Mouse (Mus musculus) E14TG2a.4 (cell line): ENCODE data around the gene Fam155a.

Source experiments
- H3K27me3 ChIP-seq: 2 replicates; pipeline ENCODE4 v1.6.1; 2014; ENCODE audit warnings: low read length, control low read depth; ENCODE audit not compliant: insufficient read depth
- H3K36me3 ChIP-seq: 2 replicates; pipeline ENCODE4 v1.6.1; 2014; ENCODE audit warnings: low read length, control low read depth; ENCODE audit not compliant: insufficient read depth
- H3K4me1 ChIP-seq: replicated peaks from 2 replicates; pipeline ENCODE4 v1.6.1; 2014; ENCODE audit warnings: low read depth, low read length, control low read depth
- H3K4me3 ChIP-seq: replicated peaks from 2 replicates; pipeline ENCODE4 v1.5.1; 2014; ENCODE audit warnings: mild to moderate bottlenecking, low read length
- H3K9me3 ChIP-seq: 2 replicates; pipeline ENCODE4 v1.6.1; 2014; ENCODE audit warnings: low read length, control low read depth
- CTCF ChIP-seq: conservative IDR thresholded peaks from 2 replicates; pipeline ENCODE4 v1.5.1; 2014; ENCODE audit warnings: low read length
- NANOG ChIP-seq: IDR thresholded peaks from 2 replicates; pipeline ENCODE4 v1.6.1; 2014; ENCODE audit warnings: borderline replicate concordance, low read length, mixed read lengths
- POU5F1 ChIP-seq: IDR thresholded peaks from 2 replicates; pipeline ENCODE4 v1.6.1; 2014; ENCODE audit warnings: low read length, borderline replicate concordance

Fam155a gene

DNA sequence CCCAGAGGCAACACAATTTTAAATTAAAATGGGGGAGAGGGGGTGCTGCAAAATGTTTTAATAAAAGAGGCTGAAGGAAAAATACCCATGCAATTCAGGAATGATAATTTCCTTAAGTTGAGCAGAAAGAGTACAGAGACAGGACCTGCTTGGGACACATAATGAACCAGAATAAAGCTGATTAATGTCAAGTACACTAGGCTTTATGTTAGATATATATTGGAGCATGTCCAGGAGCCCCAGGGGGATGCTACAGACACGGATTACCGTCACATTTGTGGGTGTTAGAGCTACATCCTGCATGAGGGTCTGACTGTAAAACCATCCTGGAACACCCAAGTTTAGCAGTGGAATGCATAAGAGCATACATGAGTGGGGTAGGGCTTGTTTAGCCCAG is 223.4 kb downstream of the Fam155a start:
- Histone ChIP-seq H3K4me1 (no peaks in the 10 kb centered on the region; the same call in 1 of the 2 replicates), H3K9me3 (no peaks in the 10 kb centered on the region), H3K36me3 (no peaks in the 10 kb centered on the region), H3K4me3 (no peak overlapping the region), H3K27me3 (0 out of 2 replicates have a peak, but pooled peaks cover 4% of the 10 kb centered on the region)
- TF ChIP-seq NANOG (no peak), CTCF (no peak), POU5F1 (no peak)

DNA sequence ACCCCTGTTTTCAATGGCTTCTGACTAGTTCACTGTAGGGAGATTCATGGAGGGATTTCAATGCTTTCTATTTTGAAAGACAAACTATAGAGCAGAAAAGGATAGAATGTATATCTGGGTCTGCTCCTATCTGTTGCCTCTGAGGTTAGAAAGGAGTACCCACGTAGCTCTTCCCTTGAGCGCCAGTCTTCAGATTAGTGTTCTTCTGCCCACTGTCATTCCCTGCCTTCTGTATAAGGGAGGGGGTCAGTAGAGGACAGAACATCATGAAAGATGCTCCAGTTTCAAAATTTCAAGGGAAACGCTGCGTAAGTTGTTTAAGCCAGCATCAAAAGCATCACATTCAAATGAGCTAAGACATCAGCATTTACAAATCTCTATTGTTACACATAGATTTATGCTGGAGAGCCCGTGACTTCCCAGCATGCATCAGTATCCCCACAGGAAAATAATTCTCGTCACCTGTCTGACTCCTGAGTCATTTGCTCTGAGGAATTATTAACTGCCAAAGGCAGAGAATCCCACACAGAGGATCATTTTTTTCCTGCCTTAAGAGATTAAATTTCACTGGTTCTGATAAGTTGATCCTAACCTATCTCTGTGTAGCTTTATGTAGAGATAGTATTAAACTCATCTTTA is 223.9 kb downstream of the Fam155a start:
- Histone ChIP-seq H3K4me1 (no peaks in the 10 kb centered on the region; the same call in 1 of the 2 replicates), H3K4me3 (no peak overlapping the region), H3K9me3 (no peaks in the 10 kb centered on the region), H3K27me3 (0 out of 2 replicates have a peak, but pooled peaks cover 4% of the 10 kb centered on the region), H3K36me3 (no peaks in the 10 kb centered on the region)
- TF ChIP-seq NANOG: no peak
- TF ChIP-seq CTCF: no peak
- no peak for TF ChIP-seq POU5F1

DNA sequence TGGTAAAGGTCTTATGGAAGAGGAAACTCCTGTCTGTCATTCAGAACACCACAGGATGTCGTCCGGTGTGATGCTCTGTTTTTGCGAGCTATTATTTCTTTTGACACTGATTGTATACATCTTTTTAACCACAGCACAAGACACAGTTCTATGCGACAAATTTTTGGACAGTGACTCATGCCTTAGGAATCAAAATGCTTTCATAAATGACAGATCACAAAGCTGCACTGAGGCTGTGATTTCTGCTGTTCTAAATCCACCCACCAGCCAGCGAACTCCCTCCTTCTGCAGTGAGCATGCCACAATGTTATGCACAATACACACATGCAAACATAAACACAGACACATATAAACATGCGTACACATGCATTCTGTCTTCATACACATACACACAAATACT is 224.5 kb downstream of the Fam155a start:
- no peaks in the 10 kb centered on the region; the same call in 1 of the 2 replicates for H3K4me1 ChIP-seq
- H3K36me3 ChIP-seq: no peaks in the 10 kb centered on the region
- no peak overlapping the region for H3K4me3 ChIP-seq
- H3K27me3 ChIP-seq: 0 out of 2 replicates have a peak, but pooled peaks cover 4% of the 10 kb centered on the region
- no peaks in the 10 kb centered on the region for H3K9me3 ChIP-seq
- no peak for TF ChIP-seq POU5F1
- TF ChIP-seq NANOG: no peak
- TF ChIP-seq CTCF: no peak

DNA sequence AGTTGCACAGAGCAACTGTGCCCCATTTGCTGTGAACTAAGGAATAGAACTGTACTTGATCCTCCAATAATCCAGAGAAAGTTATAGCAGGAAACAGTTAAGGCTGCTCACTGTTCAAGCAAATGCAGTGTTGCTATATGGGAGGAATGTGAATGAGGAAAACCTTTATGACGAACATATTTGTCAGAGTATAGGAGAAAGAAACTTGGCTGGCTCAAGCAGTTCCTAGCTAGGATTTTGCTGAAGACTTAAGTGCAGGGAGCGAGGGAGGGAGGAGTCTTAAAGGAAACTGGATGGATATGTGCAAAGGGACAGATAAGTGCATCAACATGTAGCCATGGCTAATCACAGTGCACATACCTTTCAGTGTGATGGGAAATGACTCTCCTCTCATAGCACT is 225.3 kb downstream of the Fam155a start:
- Histone ChIP-seq H3K27me3 (0 out of 2 replicates have a peak, but pooled peaks cover 4% of the 10 kb centered on the region), H3K4me3 (no peak overlapping the region), H3K4me1 (no peaks in the 10 kb centered on the region; the same call in 1 of the 2 replicates), H3K9me3 (no peaks in the 10 kb centered on the region), H3K36me3 (no peaks in the 10 kb centered on the region)
- no peak for TF ChIP-seq NANOG
- no peak for TF ChIP-seq CTCF
- TF ChIP-seq POU5F1: no peak

DNA sequence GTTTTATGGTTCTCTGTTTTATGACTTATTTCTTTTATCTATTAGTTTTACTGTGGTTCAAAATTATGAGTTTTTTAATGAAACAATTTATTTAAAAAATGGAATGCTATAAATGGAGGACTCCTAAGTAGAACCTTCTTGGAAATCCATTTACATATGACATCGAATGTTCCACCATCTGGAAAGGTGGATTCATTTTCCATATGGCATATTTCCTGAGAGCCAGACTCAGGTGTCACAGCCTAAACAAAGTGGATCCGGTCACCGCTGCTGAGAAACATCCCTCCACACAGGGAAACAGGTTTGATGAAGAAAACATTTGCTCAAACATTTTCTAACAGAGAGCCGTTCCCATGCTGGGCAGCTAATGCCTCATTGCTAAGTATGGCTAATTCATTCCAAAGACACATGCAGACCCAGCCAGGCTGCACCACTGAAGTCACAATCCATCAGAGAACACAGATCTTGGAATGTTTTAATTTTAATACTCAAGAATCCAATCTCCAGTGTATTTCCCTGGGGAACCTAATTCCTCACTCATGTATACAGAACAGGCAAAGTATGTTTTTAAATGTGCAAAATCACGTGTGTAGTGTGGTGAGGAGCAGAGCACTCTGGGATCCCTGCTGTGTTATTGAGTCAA is 235.1 kb downstream of the Fam155a start:
- H3K4me3 ChIP-seq: no peak overlapping the region
- TF ChIP-seq POU5F1 (no peak), CTCF (no peak), NANOG (no peak)
- H3K4me1 ChIP-seq: no peaks in the 10 kb centered on the region
- H3K36me3 ChIP-seq: no peaks in the 10 kb centered on the region
- H3K27me3 ChIP-seq: no peaks in the 10 kb centered on the region
- no peaks in the 10 kb centered on the region for H3K9me3 ChIP-seq

DNA sequence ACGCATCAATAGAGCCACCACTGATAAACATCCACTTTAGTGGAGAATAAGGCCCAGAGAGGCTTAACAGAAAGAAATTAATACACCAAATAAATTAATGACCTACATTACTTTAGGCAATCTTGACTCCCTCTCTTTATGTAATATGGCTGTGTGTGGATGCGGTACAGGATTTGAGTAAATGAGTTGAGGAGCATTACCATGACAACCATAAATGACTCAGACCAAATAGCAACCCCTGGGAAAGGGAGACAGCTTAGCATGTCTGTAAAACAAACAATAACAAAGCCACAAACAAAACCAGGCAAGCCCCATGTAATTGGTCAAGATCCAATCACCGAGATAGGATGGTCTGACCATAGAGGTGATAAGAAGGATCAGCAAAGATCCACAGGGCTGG is 244.4 kb downstream of the Fam155a start:
- no peak for TF ChIP-seq CTCF
- TF ChIP-seq POU5F1: no peak
- TF ChIP-seq NANOG: no peak
- H3K9me3 ChIP-seq: no peaks in the 10 kb centered on the region
- H3K4me3 ChIP-seq: no peak overlapping the region
- H3K27me3 ChIP-seq: no peaks in the 10 kb centered on the region
- H3K4me1 ChIP-seq: no peaks in the 10 kb centered on the region
- H3K36me3 ChIP-seq: no peaks in the 10 kb centered on the region

DNA sequence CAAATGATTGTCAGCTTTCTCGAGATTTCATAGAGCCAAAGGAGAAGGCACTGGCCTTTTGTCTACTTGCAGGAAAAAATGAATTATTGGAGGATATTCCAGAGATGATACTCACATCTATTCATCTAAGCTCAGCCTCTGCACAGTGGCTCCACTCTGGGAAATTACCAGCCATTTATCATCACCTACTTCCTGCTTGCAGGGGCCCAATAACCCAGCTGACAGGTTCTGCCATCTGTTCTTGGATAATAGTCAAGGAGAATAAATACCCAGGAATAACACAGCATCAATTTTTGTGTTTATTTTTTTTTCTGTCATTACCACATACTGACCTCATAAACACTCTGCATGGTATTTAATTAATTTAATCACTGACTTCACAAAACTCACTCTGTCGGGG is 249.4 kb downstream of the Fam155a start:
- H3K9me3 ChIP-seq: 0 out of 2 replicates have a peak, but pooled peaks cover 5% of the 10 kb centered on the region

DNA sequence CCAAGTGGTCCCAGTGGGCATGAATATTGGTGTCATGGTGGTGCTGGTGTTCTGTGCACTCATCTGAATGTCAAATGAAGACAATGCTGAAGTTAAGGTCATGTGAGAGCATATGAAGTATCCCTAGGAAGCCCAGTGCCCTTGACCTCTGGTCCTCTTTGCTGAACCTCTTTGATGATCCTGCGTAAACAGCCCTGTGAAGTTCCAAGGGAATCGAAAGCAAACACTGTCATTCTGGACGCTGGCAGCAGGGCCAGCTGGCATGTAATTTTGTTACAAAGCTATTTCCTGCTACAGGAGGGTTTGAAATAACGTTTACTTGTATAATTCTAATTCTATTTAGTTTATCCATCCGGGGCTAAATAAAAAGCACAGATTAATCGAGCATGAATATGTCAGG is 270.2 kb downstream of the Fam155a start:
- Histone ChIP-seq H3K36me3 (no peaks in the 10 kb centered on the region), H3K9me3 (no peaks in the 10 kb centered on the region), H3K4me1 (no peaks in the 10 kb centered on the region), H3K27me3 (no peaks in the 10 kb centered on the region), H3K4me3 (no peak overlapping the region)
- TF ChIP-seq NANOG (no peak), POU5F1 (no peak), CTCF (no peak)

More for the DNA sequence above, 249.4 kb downstream of the Fam155a start:
- TF ChIP-seq NANOG (no peak), CTCF (no peak), POU5F1 (no peak)
- H3K27me3 ChIP-seq: no peaks in the 10 kb centered on the region
- H3K4me3 ChIP-seq: no peak overlapping the region
- H3K4me1 ChIP-seq: 0 out of 2 replicates have a peak, but pooled peaks cover 3% of the 10 kb centered on the region
- no peaks in the 10 kb centered on the region for H3K36me3 ChIP-seq

DNA sequence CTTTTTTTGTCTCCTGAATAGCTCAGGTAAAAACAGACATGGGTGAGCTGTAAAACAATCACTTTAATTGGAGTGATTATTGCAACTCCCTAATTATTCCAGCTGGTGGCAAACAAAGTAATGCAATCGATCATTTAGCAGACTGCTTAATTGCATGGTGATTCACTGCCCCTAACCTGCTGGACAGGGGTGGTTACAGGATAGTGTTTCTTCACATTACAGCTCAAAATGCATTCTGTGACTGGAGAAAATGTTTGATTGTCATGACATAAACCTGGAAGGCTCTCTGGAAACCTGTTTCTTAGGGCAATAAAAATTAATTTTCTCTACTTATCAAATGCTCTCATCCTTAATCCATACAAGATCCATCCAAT is 276.7 kb downstream of the Fam155a start:
- no peaks in the 10 kb centered on the region for H3K27me3 ChIP-seq
- no peak overlapping the region for H3K4me3 ChIP-seq
- H3K9me3 ChIP-seq: no peaks in the 10 kb centered on the region
- no peaks in the 10 kb centered on the region for H3K36me3 ChIP-seq
- no peaks in the 10 kb centered on the region for H3K4me1 ChIP-seq
- TF ChIP-seq CTCF (no peak), POU5F1 (no peak), NANOG (no peak)
